Mouse (Mus musculus) kidney, postnatal 14 days (tissue): ENCODE data around the gene Uqcc2.

ENCODE experiments used
- DNase-seq: peaks from one replicate; pipeline ENCODE4 v3.0.0; 2022; ENCODE audit warnings: mixed read lengths

Gene Uqcc2

DNA sequence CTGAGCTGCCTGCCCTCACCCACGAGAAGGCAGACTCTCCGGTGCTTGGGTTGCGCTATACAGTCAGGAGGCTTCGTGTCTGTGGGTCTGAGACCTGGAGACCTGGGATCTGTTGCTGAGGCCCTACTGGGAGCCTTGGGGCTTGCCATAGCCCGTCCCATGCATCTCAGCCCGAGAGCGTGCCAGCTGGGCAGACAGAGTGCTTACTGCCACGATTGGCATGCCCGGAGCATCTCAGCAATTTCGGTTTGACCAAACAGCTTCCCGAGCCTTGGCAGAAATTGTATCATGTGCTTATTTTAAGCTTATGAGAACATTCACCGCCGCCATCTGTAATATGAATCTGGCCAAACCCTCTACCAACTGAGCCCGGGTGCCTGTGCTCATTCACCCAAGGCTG, 20.5 kb upstream of the Uqcc2 start:
- no peak for DNase-seq

DNA sequence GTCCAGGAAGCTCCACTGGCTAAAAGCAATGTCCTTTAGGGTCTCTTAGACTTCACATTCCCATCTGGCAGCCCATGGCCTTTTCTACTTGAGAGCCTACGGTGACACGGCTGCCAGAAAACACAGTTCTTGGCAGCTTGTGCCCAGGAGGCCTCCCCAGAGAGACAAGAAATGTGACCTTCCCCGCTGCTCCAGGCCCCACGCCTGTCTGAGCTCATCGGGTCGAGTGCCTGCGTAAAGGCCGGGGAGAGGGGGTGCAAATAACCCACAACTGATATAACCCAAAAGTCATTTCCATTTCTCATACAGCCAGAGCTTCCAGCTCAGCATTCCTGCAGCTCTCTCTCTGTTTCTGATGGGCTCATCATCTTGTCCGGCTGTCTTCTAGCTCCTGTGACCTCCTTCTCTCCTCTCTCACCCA, 20.1 kb upstream of the Uqcc2 start:
- DNase-seq, result no peak

- DNase-seq, result no peak
These were observed 19.4 kb upstream of the Uqcc2 start for GRCm38 (mm10) chr17:27152976-27153723.

- DNase-seq, result no peak
These were observed 17.7 kb upstream of the Uqcc2 start for GRCm38 (mm10) chr17:27151411-27151810.

DNA sequence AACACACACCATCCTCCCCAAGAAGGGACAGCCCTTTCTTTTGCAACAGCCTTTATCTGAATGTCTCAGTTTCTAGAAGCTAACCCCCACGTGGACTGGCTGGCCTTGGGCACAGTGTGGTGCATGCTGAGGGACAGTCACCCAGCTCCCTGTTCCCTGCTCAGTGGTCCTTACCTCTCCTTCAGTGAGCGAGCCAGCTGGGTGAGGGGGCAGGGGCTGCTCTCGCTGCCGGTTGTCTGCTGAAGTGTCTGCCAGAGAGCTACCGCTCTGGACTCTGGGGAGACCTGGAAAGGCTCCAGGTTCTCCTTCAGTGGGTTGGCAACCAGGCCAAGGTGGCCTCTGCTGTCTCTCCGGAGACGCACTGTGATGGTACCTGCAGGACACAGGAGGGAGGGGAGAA, 17.2 kb upstream of the Uqcc2 start:
- DNase-seq, result peak; percentile 66

DNA sequence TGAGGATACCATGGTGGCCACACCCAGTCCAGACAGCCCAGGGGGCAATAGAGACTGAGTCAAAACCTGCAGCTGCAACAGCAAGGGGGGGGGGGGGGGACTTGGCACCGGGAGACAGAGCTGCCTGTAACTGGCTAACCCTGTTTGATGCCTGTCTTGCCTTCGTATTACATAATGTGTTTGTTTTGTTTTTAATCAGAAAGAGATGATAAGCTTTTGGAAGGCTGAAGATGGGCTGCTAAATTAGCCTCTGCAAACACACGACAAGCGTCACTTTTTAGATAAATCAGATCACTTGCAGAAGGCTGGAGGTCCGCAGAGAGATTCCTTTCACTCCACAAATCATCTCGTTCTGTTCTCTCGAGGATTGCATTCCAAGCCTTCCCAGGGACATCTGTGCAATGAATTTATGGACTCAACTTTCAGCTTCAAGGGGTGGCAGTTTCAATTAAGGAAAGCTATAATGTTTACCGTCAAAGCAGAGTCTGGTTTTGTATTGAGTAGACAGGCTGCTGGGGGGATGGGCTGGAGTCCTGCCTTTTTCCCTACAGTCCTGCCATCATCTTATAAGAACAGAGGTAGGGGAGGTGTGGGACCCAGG, 12.7 kb upstream of the Uqcc2 start:
- DNase-seq, result no peak

DNA sequence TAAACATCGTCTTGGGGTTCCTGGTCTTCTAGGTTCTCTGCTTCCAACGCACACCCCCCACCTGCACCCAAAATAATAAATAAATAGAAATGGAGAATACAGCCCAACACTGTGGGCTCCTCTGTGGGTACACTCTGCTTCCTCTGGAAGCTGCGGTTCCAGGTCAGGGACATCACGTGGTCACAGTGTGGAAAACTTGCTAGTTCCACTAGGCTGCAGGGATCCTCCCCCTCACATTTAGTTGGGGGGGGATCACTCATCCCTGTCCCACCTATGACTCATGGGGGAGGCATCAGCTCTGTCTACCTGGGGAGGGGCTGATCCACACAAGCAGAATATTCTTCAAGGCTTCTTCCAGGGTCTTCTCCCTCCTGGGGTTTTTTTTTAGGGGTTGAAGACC, 10.4 kb upstream of the Uqcc2 start:
- DNase-seq, result no peak

DNA sequence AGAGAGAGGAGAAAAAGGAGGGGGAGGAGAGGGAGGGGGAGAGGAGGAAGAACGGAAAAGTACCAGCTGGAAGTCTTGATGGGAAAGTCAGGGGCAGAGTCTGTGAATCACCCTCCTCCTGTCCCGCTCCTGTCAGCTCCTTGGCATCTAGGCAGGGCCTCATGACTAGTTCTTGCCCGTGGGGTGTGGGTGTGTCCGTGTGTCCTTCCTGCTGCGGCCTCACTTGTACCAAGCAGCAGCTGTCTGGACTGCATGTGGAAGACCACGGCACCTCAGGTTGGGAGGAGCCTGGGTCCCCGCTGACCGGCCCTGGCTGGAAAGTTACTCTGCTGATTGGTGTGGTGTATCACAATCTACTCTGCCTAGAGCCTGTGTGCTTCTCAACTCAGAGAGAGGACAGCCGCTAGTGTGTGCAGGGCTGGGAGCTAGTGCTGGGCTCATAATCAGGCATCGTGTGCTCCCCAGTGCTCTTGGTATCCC, 8.3 kb upstream of the Uqcc2 start:
- DNase-seq, result peak; percentile 52

DNA sequence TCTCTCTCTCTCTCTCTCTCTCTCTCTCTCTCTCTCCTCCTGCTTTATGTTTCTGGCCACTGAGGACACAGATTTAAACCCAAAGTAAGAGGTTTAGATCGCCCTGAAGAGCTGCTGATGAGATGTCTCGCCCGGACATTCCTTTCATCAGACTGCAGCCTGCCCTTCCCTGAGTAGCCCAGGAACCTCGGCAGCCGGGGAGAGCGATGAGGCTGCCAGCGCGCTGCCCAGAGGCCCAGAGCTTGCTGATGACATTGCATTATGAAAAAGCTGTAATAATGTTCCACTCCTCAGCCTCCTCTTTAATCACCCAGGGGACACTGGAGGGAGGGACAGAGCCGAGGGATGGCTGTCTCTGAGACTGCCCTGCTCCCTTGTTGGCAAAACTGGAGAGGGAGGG, 6.5 kb upstream of the Uqcc2 start:
- DNase-seq, result no peak

DNA sequence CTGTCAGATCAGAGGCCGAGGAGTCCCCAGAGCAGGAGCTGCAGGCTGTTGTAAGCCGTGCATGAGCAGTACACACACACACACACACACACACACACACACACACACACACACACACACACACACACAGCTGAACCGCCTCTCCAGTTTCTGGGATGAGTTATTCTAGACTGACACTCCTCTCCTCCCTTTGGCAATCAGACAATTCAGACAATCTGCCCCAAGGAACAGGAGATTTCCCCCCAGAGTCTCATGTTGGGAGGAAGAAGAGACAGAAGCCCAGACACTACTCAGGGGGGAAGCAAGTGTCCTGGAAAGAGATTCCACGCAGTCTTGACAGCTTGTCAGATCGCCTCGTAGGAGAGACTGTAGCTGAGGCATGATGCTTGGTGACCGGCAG, 5.6 kb upstream of the Uqcc2 start:
- no peak for DNase-seq

GRCm38 (mm10) chr17:27138396-27138795, 4.7 kb upstream of the Uqcc2 start:
- DNase-seq, result no peak

- DNase-seq, result no peak
These were observed 999 bp upstream of the Uqcc2 start for GRCm38 (mm10) chr17:27134715-27135114.

DNA sequence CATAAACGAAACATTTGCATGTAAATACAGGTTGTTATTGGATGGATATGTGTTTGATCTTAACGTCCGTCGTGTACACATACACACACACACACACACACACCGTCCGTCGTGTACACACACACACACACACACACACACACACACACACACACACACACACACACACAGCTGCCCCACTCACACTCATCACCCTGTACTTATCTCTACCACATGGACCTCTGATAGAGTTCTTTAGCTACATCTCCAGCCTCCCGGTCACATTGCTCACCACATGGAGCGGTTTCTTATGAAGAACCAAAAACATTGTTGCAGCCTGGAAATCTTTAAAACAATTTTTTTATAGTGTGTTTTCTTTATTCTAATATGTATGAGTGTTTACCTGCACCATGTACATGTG, 471 bp upstream of the Uqcc2 start:
- no peak for DNase-seq

GRCm38 (mm10) chr17:27132238-27132637, 1.5 kb downstream of the Uqcc2 start:
- no peak for DNase-seq

DNA sequence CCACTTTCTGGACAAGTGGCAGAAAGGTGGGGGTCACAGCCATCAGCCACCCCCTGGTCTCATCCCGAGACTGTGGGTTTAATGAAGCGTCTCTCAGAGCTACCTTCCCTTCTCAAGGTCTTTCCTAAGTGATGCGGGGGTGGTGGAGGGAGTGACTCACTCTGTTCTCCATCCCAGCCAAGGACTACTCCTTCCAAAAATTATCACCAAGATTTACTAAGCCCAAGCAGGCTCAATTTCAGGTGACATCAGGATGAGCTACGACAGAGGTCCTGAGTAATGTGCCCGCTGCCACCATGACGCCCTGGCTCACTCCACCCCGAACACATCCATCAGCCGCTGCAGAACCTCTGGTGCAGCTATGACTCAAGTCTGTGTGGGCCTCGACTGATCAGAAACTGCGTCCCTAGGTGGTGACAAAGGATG, 2.5 kb downstream of the Uqcc2 start:
- no peak for DNase-seq

GRCm38 (mm10) chr17:27130246-27130645, 3.5 kb downstream of the Uqcc2 start:
- DNase-seq, result no peak

DNA sequence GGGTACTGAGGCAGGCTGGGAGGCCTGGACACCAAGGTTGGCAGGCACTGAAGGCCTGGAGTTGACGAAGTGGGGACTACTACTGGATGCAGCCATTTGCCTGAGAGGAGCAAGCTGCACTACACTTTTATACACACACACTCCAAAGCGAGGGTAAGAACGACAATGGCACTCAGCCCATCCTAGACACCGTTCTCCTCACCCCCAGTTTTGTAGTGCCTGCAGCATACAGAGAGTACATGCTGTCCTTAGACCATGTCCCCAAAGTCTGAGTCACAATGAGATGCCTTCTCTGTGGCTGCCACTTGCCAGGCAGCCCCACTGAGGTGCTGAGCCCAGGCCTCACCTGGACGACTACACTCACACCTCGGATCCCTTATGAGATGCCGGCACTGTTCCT, 3.9 kb downstream of the Uqcc2 start:
- DNase-seq, result no peak

DNA sequence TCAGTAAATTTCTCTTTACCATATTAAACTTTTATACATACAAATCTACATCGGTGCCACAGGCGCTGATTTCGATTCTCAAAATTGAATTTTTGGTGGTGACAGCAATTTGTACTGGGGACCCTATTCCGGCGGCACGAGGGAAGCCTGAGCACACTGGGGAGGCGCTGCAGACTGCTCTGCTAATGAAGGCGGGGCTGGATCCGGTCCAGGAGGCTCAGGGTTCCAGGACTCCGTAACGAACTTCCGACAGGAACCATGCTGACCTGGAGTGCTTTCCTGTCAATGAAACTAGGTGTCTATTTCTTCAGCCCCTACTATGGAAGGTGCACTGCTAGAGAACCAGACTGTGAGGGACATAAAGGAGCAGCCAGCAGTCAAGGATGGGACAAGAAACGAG, 4.4 kb downstream of the Uqcc2 start:
- DNase-seq, result no peak

DNA sequence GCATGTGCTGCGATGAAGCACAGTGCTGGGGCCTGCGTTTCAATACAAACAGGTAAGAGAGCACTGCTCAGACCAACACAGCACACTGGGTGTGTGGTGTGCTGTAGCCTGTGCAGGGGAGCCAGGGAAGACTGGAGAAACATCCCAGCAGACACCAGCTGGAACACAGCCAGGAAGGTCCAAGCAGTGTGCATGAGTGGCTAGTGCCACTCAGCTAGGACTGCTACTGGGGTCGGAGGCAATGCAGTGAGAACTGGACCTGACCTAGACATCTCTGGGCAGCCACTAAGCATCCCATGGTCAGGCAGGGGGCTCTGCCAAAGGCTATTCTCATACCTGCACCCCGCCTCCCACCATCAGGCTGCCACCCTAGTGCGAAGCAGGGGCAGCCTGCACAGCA, 5.5 kb downstream of the Uqcc2 start:
- no peak for DNase-seq

DNA sequence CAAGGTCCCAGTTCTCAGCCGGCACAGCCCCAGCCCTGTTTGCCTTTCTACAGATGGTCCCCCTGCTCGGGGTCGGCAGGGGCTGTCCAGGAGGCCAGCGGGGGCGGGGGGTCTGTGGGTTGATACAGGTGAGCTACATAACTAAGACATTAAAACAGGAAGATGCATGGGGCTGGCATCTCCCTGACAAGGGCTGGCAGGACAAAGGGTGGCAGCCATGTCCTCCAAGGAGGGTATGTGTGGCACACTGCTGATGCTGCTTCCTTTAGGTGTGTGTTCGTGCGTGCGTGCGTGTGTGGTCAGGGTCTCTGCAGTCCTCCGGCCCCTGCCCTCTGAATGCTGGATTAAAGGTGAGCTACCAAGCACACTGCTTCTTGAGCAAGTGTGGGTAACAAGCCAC, 6.7 kb downstream of the Uqcc2 start:
- no peak for DNase-seq

GRCm38 (mm10) chr17:27125669-27126202, 8.0 kb downstream of the Uqcc2 start:
- DNase-seq, result no peak

- peak; percentile 70 for DNase-seq
These were observed 8.5 kb downstream of the Uqcc2 start for GRCm38 (mm10) chr17:27125185-27125584.

DNA sequence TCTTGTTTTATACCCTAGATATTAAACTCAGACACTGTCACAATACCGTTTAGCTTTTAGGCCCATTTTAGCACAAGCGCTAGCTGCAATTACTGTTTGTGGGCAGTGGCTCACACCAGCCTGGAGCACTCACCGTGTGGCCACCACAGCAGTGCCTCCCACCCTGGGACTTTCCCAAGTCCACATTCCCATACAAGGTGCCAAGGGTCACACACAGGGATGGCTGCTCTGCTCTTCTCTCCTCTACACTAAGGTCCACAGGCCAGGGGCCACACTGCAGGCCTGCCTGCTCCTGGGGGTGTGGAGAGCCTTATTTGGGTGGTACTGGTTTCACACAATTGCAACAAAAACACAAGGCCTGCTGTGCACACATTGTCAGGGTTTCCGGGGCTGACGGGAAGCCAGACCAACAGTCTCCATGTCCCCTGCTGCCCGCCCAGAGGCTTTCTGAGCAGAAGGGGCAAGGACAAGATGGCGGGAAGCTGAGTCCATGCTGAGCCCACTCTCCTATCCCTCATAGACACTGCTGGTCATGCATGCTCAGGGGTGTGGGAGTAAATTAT, 9.8 kb downstream of the Uqcc2 start:
- peak; percentile 34 for DNase-seq

DNA sequence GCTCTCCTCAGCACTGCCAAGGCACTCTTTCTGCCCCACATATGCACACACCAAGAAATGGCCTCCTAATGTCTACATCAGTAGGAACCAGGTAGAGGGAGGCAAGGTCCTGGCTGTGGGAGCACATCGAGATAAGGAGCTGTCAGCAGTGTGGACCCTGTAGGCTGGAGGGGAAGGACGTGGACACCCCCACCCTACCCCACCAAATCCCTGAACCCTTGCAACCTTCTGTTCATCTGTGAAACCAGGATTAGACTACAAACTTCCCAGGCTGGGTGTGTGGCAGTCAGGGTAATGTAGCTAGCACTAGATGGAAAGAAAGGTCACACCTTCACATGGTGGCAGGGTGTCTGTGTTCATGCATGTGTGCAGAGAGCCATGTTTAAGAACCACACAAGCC, 10.6 kb downstream of the Uqcc2 start:
- no peak for DNase-seq
